Mouse (Mus musculus) gastrocnemius, adult 8-10 months (tissue): Measurements from ENCODE around the gene Armc6. TPM values are rescaled to one million over a fixed set of nuclear protein-coding genes. Genes with fewer than 3 reads are reported as not detected.
"Not testable (repeated sequence)": the region's sequence is repeated elsewhere in the genome, so short reads cannot be mapped to it uniquely, and the experiment has no call there.

ENCODE experiments used
- DNase-seq, 2 experiments: peaks; one replicate each; pipeline ENCODE4 v3.0.0; 2022; ENCODE audit warnings: low spot score in 2 of 2
- total RNA-seq, 4 experiments: library from RNA; stranded (reverse); gene quantifications; 2 replicates each; pipeline ENCODE4 v1.2.4; 2022

The Armc6 gene
- total RNA-seq, 4 experiments from 2014 or later: 5.5 to 8.7 (median 7.6) TPM

- DNase-seq: no peak
Measured at GRCm38 (mm10) chr8:70230837-70231236, 3.4 kb downstream of the Armc6 start.

GRCm38 (mm10) chr8:70227997-70228396 lies 6.3 kb downstream of the Armc6 start:
- no peak for DNase-seq

GRCm38 (mm10) chr8:70223341-70223740 lies 10.9 kb downstream of the Armc6 start:
- DNase-seq: peak; percentile 32 to 50

- DNase-seq: no peak
Measured at GRCm38 (mm10) chr8:70222041-70222440, 12.2 kb downstream of the Armc6 start.

- DNase-seq: no peak
Measured at GRCm38 (mm10) chr8:70220911-70221310, 13.4 kb downstream of the Armc6 start.

- DNase-seq: no peak
Measured at GRCm38 (mm10) chr8:70220236-70220840, 13.9 kb downstream of the Armc6 start.

- no peak for DNase-seq
Measured at GRCm38 (mm10) chr8:70219107-70219684, 15.1 kb downstream of the Armc6 start.

- no peak for DNase-seq
Measured at GRCm38 (mm10) chr8:70217441-70217840, 16.8 kb downstream of the Armc6 start.

- DNase-seq: peak; percentile 77 to 89
Measured at GRCm38 (mm10) chr8:70216566-70216965, 17.7 kb downstream of the Armc6 start.

GRCm38 (mm10) chr8:70216161-70216560 lies 18.1 kb downstream of the Armc6 start:
- not testable (repeated sequence) for DNase-seq

GRCm38 (mm10) chr8:70215092-70215491 lies 19.2 kb downstream of the Armc6 start:
- no peak for DNase-seq

- no peak for DNase-seq
Measured at GRCm38 (mm10) chr8:70214411-70214810, 19.9 kb downstream of the Armc6 start.

- DNase-seq: peak; percentile 96 to 97
Measured at GRCm38 (mm10) chr8:70212112-70213055, 21.9 kb downstream of the Armc6 start, which contains the start of gene Slc25a42. Slc25a42 (minus strand) TSS chr8:70212305.

- DNase-seq: peak in 1 of 2 experiments; percentile 13
Measured at GRCm38 (mm10) chr8:70211726-70212111, 22.5 kb downstream of the Armc6 start.

GRCm38 (mm10) chr8:70211275-70211674 lies 23.0 kb downstream of the Armc6 start:
- DNase-seq: no peak

GRCm38 (mm10) chr8:70210538-70210937 lies 23.7 kb downstream of the Armc6 start:
- no peak for DNase-seq

GRCm38 (mm10) chr8:70208130-70208529 lies 26.1 kb downstream of the Armc6 start:
- no peak for DNase-seq

- no peak for DNase-seq
Measured at GRCm38 (mm10) chr8:70204757-70205156, 29.5 kb downstream of the Armc6 start.

- DNase-seq: no peak
Measured at GRCm38 (mm10) chr8:70203072-70203471, 31.2 kb downstream of the Armc6 start.

- no peak for DNase-seq
Measured at GRCm38 (mm10) chr8:70201417-70201816, 32.8 kb downstream of the Armc6 start.

- no peak for DNase-seq
Measured at GRCm38 (mm10) chr8:70200098-70200681, 34.1 kb downstream of the Armc6 start.

- no peak for DNase-seq
Measured at GRCm38 (mm10) chr8:70197603-70198002, 36.7 kb downstream of the Armc6 start.
